Mouse (Mus musculus): ENCODE results near the gene Ccdc63. TPM values are rescaled to one million over a fixed set of nuclear protein-coding genes. Genes with fewer than 3 reads are reported as not detected.

The Ccdc63 gene
- total and polyA plus RNA-seq, 2 experiments from 2014 or later, result not detected

DNA sequence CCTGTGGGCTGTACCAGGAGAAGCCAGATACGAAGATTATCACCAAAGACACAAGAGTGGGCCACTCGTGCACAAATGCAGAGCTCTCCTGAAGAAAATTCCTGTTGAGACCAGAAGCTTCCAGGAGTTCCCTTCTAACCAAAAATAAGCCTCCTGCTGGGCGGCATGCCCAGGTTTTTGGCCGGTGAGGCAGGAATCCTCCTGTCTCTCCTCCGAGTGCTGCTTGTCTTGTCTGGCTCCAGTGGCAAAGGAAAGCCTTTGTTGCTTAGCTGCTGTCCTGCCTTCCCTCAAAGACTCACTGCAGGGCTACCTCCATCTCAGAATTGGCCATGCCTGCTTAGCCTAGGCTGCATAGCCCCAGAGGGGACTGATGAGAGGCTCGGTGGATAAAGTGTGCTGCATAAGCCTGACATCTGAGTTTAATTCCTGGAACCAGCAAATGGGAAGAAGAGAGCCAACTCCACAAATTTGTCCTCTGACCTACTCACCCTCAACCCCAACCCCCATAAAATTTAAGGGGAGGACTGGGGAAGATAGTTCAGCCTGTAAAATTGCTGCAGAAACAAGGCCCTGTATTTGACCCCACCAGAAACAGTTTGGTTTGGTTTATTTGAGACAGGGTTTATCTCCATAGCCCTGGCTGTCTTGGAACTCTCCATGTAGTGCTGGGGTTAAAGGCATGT is 24.8 kb upstream of the Ccdc63 start:
- Histone ChIP-seq H3K4me1 (ENCODE audit: insufficient read depth, low read length) (peaks cover 38% of the 10 kb centered on the region), H3K4me3 (ENCODE audit: low read depth, low read length) (no peak overlapping the region), H3K9me3 (ENCODE audit: low read length) (no peaks in the 10 kb centered on the region), H3K27ac (ENCODE audit: low read depth, low read length) (peak overlapping the region; percentile 44; the same call in 1 of the 2 replicates), H3K27me3 (ENCODE audit: insufficient read depth, low read length) (no peaks in the 10 kb centered on the region), H3K9ac (replicated peaks; ENCODE audit: low read length, poor library complexity, severe bottlenecking) (0 out of 2 replicates have a peak overlapping the region, but pooled peaks have one; percentile 19), H3K4me2 (ENCODE audit: low read depth, low read length, poor library complexity, severe bottlenecking) (0 out of 2 replicates have a peak overlapping the region, but pooled peaks have one; percentile 6), H3K36me3 (ENCODE audit: insufficient read depth, low read length) (peaks cover 17% of the 10 kb centered on the region)
- TF ChIP-seq CTCF (IDR thresholded peaks at IDR 0.05), result no peak
- ATAC-seq (ENCODE audit: low FRiP score) (no peak), DNase-seq (ENCODE audit: low spot score) (no peak)
- 28% methylated on average over 6 of the region's 6 CpGs for WGBS

DNA sequence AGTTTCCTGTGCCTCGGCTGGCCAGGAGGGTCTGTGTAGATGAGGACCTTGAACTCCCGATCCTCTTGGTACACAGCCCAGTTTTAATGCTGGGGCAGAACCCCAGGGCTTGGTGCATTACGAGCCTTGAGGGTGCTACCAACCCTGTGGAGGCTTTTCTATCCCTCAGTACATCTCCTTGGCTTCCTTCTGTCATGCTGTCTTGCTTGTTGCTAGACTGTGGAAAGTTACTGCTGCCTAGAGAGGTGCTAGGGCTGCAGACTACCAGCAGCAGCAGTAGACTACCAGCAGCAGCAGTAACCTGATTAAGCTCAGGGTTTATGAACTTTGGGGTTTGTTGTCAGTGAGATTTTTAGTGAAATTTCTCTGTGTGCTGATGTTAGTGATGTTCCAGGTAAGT is 23.4 kb upstream of the Ccdc63 start:
- H3K36me3 ChIP-seq (ENCODE audit: insufficient read depth, low read length), result peaks cover 10% of the 10 kb centered on the region
- H3K4me2 ChIP-seq (ENCODE audit: low read depth, low read length, poor library complexity, severe bottlenecking), result no peak overlapping the region
- H3K9ac ChIP-seq (replicated peaks; ENCODE audit: low read length, poor library complexity, severe bottlenecking), result 0 out of 2 replicates have a peak overlapping the region, but pooled peaks have one; percentile 13
- no peaks in the 10 kb centered on the region for H3K9me3 ChIP-seq (ENCODE audit: low read length)
- H3K27ac ChIP-seq (ENCODE audit: low read depth, low read length), result peak overlapping the region; percentile 47; the same call in 1 of the 2 replicates
- ATAC-seq (ENCODE audit: low FRiP score) (no peak), DNase-seq (ENCODE audit: low spot score) (no peak)
- H3K4me1 ChIP-seq (ENCODE audit: insufficient read depth, low read length), result peaks cover 43% of the 10 kb centered on the region
- H3K4me3 ChIP-seq (ENCODE audit: low read depth, low read length), result no peak overlapping the region
- 60% methylated on average over 3 of the region's 3 CpGs for WGBS
- H3K27me3 ChIP-seq (ENCODE audit: insufficient read depth, low read length), result no peaks in the 10 kb centered on the region
- TF ChIP-seq CTCF (IDR thresholded peaks at IDR 0.05), result no peak

DNA sequence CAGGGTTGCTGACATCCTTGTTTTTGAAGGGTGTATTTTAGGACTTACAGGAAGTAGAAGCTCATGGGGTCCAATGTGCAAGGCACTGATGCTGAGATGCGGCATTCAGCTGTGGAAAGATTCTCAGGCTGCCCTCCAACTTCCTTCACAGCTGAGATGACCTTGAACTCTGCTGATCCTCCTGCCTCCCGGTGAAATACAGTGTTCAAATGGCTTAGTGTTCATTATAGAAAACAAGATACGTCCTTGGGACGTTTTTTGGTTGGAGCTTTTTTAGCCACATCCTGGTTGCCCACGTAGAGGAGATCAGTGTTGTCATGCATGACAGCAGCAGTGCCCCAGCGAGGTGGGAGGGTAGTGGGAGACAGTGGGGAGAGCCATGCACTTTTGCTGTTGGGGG is 22.6 kb upstream of the Ccdc63 start:
- TF ChIP-seq CTCF (IDR thresholded peaks at IDR 0.05), result no peak
- DNase-seq (ENCODE audit: low spot score), result no peak

DNA sequence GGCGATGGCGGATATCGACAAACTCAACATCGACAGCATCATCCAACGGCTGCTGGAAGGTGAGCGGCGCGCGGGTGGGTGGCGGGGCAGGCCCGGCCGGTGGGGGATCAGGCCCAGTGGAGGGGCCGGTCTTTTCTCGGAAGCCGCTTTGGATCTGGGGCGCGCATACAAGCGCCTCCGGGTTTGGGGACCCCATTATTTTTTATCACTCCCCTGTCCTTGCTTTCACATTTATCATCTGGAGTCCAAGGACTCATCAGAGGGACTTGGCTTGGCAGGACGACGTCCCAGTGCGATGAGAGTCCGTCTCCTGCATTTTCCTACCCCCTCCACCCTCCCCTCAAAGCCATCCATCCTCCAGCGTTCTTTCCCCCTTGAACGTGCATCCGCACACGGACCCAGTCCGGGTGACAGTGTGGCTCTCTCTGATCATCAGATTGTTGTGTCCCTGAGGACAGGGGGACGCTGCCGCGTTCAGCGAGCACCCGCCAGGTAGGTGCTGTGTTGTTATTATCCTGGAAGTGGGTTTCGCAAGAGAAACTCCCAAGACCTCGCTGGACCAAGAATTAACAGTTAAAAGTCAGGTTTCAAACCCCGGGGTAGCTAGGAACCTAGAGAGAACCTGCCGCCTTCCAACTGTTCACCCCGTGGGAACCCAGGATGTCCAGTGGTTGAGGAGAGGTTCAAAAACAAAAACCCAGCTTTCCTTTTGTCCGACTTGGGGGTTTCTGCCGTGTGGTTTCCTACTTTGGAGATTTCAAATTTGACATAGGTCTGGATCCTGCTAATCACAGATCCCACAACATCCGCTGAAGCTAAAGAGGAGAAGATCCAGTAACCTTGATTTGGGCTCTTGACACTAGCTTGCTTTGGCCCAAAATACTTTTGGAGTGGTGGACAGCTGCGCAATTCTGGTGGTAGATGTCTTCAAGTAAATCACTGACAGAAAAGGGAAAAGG is 18.2 kb upstream of the Ccdc63 start:
- H3K27me3 ChIP-seq (ENCODE audit: insufficient read depth, low read length), result no peaks in the 10 kb centered on the region
- H3K4me1 ChIP-seq (ENCODE audit: insufficient read depth, low read length), result peaks cover 24% of the 10 kb centered on the region
- peak overlapping the region; percentile 84 for H3K4me3 ChIP-seq (ENCODE audit: low read depth, low read length)
- no peaks in the 10 kb centered on the region for H3K9me3 ChIP-seq (ENCODE audit: low read length)
- peak overlapping the region; percentile 73 for H3K4me2 ChIP-seq (ENCODE audit: low read depth, low read length, poor library complexity, severe bottlenecking)
- ATAC-seq (ENCODE audit: low FRiP score) (peak; percentile 29; the same call in 1 of the 2 replicates), DNase-seq (ENCODE audit: low spot score) (no peak)
- peak overlapping the region; percentile 85 for H3K27ac ChIP-seq (ENCODE audit: low read depth, low read length)
- TF ChIP-seq CTCF (IDR thresholded peaks at IDR 0.05), result no peak
- no peaks in the 10 kb centered on the region for H3K36me3 ChIP-seq (ENCODE audit: insufficient read depth, low read length)
- H3K9ac ChIP-seq (replicated peaks; ENCODE audit: low read length, poor library complexity, severe bottlenecking), result peak overlapping the region; percentile 93
- WGBS, result under 1% methylated on average over 40 of the region's 42 CpGs

More for the DNA sequence above, 22.6 kb upstream of the Ccdc63 start:
- Histone ChIP-seq H3K9me3 (ENCODE audit: low read length) (no peaks in the 10 kb centered on the region), H3K9ac (replicated peaks; ENCODE audit: low read length, poor library complexity, severe bottlenecking) (no peak overlapping the region), H3K4me3 (ENCODE audit: low read depth, low read length) (no peak overlapping the region), H3K27ac (ENCODE audit: low read depth, low read length) (no peak overlapping the region), H3K36me3 (ENCODE audit: insufficient read depth, low read length) (peaks cover 4% of the 10 kb centered on the region), H3K4me1 (ENCODE audit: insufficient read depth, low read length) (peaks cover 43% of the 10 kb centered on the region), H3K27me3 (ENCODE audit: insufficient read depth, low read length) (no peaks in the 10 kb centered on the region), H3K4me2 (ENCODE audit: low read depth, low read length, poor library complexity, severe bottlenecking) (0 out of 2 replicates have a peak overlapping the region, but pooled peaks have one; percentile 6)
- 35% methylated on average over 6 of the region's 6 CpGs for WGBS
- ATAC-seq (ENCODE audit: low FRiP score), result no peak

- Histone ChIP-seq H3K27me3 (ENCODE audit: insufficient read depth, low read length) (no peaks in the 10 kb centered on the region), H3K4me2 (ENCODE audit: low read depth, low read length, poor library complexity, severe bottlenecking) (peak within 1 kb of the TSS; percentile 73), H3K9me3 (ENCODE audit: low read length) (no peaks in the 10 kb centered on the region), H3K4me1 (ENCODE audit: insufficient read depth, low read length) (peaks cover 19% of the 10 kb centered on the region), H3K9ac (replicated peaks; ENCODE audit: low read length, poor library complexity, severe bottlenecking) (peak within 1 kb of the TSS; percentile 93), H3K36me3 (ENCODE audit: insufficient read depth, low read length) (no peaks in the 10 kb centered on the region), H3K27ac (ENCODE audit: low read depth, low read length) (peak within 1 kb of the TSS; percentile 85), H3K4me3 (ENCODE audit: low read depth, low read length) (peak within 1 kb of the TSS; percentile 84)
- DNase-seq (ENCODE audit: low spot score), result peak; percentile 96
- TF ChIP-seq CTCF (IDR thresholded peaks at IDR 0.05), result peak; percentile 51
- WGBS, result under 1% methylated on average over 46 of the region's 54 CpGs
- ATAC-seq (ENCODE audit: low FRiP score), result peak; percentile 93
Measured at GRCm38 (mm10) chr5:122157827-122158381, 17.3 kb upstream of the Ccdc63 start, which contains the start of gene Ppp1cc. Gene Ppp1cc (plus strand): TSS chr5:122158278.

Measured in midbrain, postnatal 0 days (tissue).